Mouse (Mus musculus) G1E (cell line): ENCODE results near the gene 4930451I11Rik. TPM values are rescaled to one million over a fixed set of nuclear protein-coding genes. Genes with fewer than 3 reads are reported as not detected.
A peak's percentile ranks its signal among the peaks of the same experiment; 100 is the strongest.

Source experiments
- ATAC-seq: 2 replicates; pipeline ENCODE4 v1.8.0; 2016; ENCODE audit warnings: mild to moderate bottlenecking; ENCODE audit not compliant: insufficient number of reproducible peaks, poor library complexity, low FRiP score, severe bottlenecking; ENCODE audit errors: extremely low read depth
- DNase-seq: peaks from one replicate; pipeline ENCODE4 v3.0.0; 2012; ENCODE audit warnings: low spot score
- H3K27me3 ChIP-seq: 2 replicates; pipeline ENCODE4 v1.6.1; 2012; ENCODE audit warnings: mild to moderate bottlenecking, low read length, inconsistent platforms; ENCODE audit not compliant: insufficient read depth
- H3K36me3 ChIP-seq: replicated peaks from 2 replicates; pipeline ENCODE3; 2012; ENCODE audit warnings: mild to moderate bottlenecking, inconsistent platforms
- H3K4me1 ChIP-seq: 2 replicates; pipeline ENCODE4 v1.6.1; 2012; ENCODE audit warnings: low read depth, low read length, inconsistent platforms, mixed read lengths; ENCODE audit not compliant: insufficient read depth
- H3K4me3 ChIP-seq: 2 replicates; pipeline ENCODE4 v1.5.1; 2012; ENCODE audit warnings: low read depth, mild to moderate bottlenecking, inconsistent platforms, low read length, moderate library complexity, mixed read lengths
- H3K9me3 ChIP-seq: replicated peaks from 2 replicates; pipeline ENCODE4 v1.6.1; 2012; ENCODE audit warnings: inconsistent platforms
- CTCF ChIP-seq: IDR thresholded peaks from 2 replicates; pipeline ENCODE4 v1.5.1; 2012; ENCODE audit warnings: low read depth, low read length, inconsistent platforms, mixed read lengths
- GATA1 ChIP-seq: IDR thresholded peaks from 2 replicates; pipeline ENCODE4 v1.6.1; 2012; ENCODE audit warnings: borderline replicate concordance, low read length, inconsistent platforms, mixed read lengths
- GATA2 ChIP-seq: IDR thresholded peaks from 2 replicates; pipeline ENCODE4 v1.6.1; 2012; ENCODE audit warnings: low read depth, low read length, inconsistent platforms, borderline replicate concordance
- POLR2AphosphoS5 ChIP-seq: IDR thresholded peaks from 2 replicates; pipeline ENCODE4 v1.6.1; 2012; ENCODE audit warnings: low read depth, low read length, inconsistent platforms; ENCODE audit not compliant: insufficient replicate concordance
- TAL1 ChIP-seq: conservative IDR thresholded peaks from 2 replicates; pipeline ENCODE4 v1.6.1; 2012; ENCODE audit warnings: low read depth, low read length, inconsistent platforms, mixed read lengths
- polyA plus RNA-seq: library from polyadenylated mRNA; stranded (reverse); fragments of >175 nt; gene quantifications from 2 replicates; pipeline ENCODE4 v1.2.3, GENCODE M21; 2012
- total RNA-seq, 2 experiments: library from RNA; stranded (forward) in 1 of 2; stranded (reverse) in 1 of 2; fragments of 200-1000 nt in 1 of 2; fragments of >200 nt in 1 of 2; fragmentation: Nextera tagmentation in 1 of 2; gene quantifications; 2 replicates each; pipeline ENCODE4 v1.2.3; 2014 to 2017

Gene 4930451I11Rik
- total and polyA plus RNA-seq, 3 experiments = not detected

- ATAC-seq (no peak), DNase-seq (no peak)
- no peak overlapping the region for H3K4me3 ChIP-seq
- TF ChIP-seq GATA2 = no peak
- no peak for TF ChIP-seq GATA1
- no peak for TF ChIP-seq TAL1
- TF ChIP-seq CTCF = no peak
- no peak for TF ChIP-seq POLR2AphosphoS5
- H3K27me3 ChIP-seq = peaks cover 76% of the 10 kb centered on the region
- peaks cover 5% of the 10 kb centered on the region for H3K9me3 ChIP-seq
- peaks cover 13% of the 10 kb centered on the region for H3K4me1 ChIP-seq
- peaks cover 4% of the 10 kb centered on the region for H3K36me3 ChIP-seq
These were observed 14.1 kb upstream of the 4930451I11Rik start for GRCm38 (mm10) chr7:126845516-126845915.

GRCm38 (mm10) chr7:126843276-126843675, 11.8 kb upstream of the 4930451I11Rik start:
- TF ChIP-seq GATA2 = no peak
- TF ChIP-seq CTCF = no peak
- TF ChIP-seq TAL1 = no peak
- no peak for TF ChIP-seq GATA1
- no peak for TF ChIP-seq POLR2AphosphoS5
- Histone ChIP-seq H3K4me3 (no peak overlapping the region), H3K36me3 (no peaks in the 10 kb centered on the region), H3K27me3 (peaks cover 55% of the 10 kb centered on the region), H3K4me1 (peaks cover 11% of the 10 kb centered on the region), H3K9me3 (peaks cover 5% of the 10 kb centered on the region)
- ATAC-seq (no peak), DNase-seq (no peak)

GRCm38 (mm10) chr7:126833294-126833693, 1.9 kb upstream of the 4930451I11Rik start:
- TF ChIP-seq GATA1 (no peak), POLR2AphosphoS5 (no peak), GATA2 (no peak), CTCF (no peak), TAL1 (no peak)
- DNase-seq (no peak), ATAC-seq (no peak)
- peaks cover 60% of the 10 kb centered on the region for H3K27me3 ChIP-seq
- H3K4me3 ChIP-seq = no peak overlapping the region
- no peaks in the 10 kb centered on the region for H3K36me3 ChIP-seq
- peaks cover 14% of the 10 kb centered on the region for H3K4me1 ChIP-seq
- H3K9me3 ChIP-seq = no peaks in the 10 kb centered on the region

- Histone ChIP-seq H3K4me1 (peaks cover 14% of the 10 kb centered on the region), H3K4me3 (peak overlapping the region; percentile 1; the same call in 1 of the 2 replicates), H3K9me3 (no peaks in the 10 kb centered on the region), H3K27me3 (peaks cover 63% of the 10 kb centered on the region), H3K36me3 (no peaks in the 10 kb centered on the region)
- ATAC-seq (peak; percentile 57; the same call in 1 of the 2 replicates), DNase-seq (peak; percentile 61)
- TF ChIP-seq TAL1 (no peak), POLR2AphosphoS5 (no peak), GATA1 (no peak), CTCF (peak; percentile 46; the same call in 1 of the 2 replicates), GATA2 (no peak)
These were observed 678 bp upstream of the 4930451I11Rik start for GRCm38 (mm10) chr7:126832036-126832598.

DNA sequence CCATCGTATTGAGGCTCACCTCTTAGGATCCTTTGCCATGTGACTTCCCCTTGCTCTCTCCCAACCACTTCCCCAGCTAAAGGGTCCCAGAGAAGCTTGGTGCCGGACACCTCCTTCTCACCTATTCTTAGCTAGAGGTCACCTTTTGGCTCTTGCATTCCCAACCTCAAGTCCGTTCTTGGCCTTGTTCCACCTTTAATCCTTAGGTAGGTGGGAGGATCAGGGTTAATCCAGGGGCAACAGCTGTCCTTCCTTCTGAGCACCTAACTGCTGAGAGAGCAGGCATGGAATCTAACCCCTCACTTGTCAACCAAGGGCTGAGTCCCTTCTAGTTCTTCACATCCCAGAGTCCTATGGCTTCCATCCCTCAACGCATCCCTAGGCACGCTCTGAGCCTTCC, 5.5 kb downstream of the 4930451I11Rik start:
- Histone ChIP-seq H3K9me3 (no peaks in the 10 kb centered on the region), H3K4me3 (no peak overlapping the region), H3K4me1 (peaks cover 13% of the 10 kb centered on the region), H3K36me3 (no peaks in the 10 kb centered on the region), H3K27me3 (peaks cover 45% of the 10 kb centered on the region)
- no peak for TF ChIP-seq GATA2
- TF ChIP-seq CTCF = no peak
- TF ChIP-seq GATA1 = no peak
- TF ChIP-seq TAL1 = no peak
- TF ChIP-seq POLR2AphosphoS5 = no peak
- DNase-seq = no peak
- no peak for ATAC-seq

GRCm38 (mm10) chr7:126825403-126825802, 6.0 kb downstream of the 4930451I11Rik start:
- H3K36me3 ChIP-seq = no peaks in the 10 kb centered on the region
- H3K4me1 ChIP-seq = peaks cover 13% of the 10 kb centered on the region
- ATAC-seq (no peak), DNase-seq (peak; percentile 59)
- TF ChIP-seq TAL1 (no peak), CTCF (no peak), POLR2AphosphoS5 (no peak)
- H3K4me3 ChIP-seq = no peak overlapping the region
- H3K9me3 ChIP-seq = no peaks in the 10 kb centered on the region
- H3K27me3 ChIP-seq = peaks cover 43% of the 10 kb centered on the region

DNA sequence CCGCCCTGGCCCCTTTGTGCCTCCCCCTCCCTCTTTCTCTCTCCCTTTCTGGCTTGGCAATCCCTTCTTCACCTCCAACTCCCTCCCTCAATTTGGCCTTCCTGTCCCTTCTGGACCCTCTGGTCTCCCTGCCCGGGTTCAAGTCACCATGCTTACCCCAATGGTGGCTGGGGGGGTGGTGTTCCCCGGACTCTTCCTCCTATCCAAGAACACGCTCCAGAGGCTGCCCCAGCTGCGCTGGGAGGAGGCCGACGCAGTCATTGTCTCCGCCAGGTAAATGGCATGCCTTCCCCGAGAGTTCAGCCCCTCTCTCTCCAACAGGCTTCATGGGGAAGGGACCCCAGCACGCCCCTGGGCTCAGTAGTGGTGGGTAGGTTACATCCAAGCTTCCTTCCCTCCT, 7.5 kb downstream of the 4930451I11Rik start:
- no peak overlapping the region for H3K4me3 ChIP-seq
- H3K4me1 ChIP-seq = peaks cover 8% of the 10 kb centered on the region
- TF ChIP-seq GATA1 (no peak), GATA2 (no peak)
- H3K36me3 ChIP-seq = no peaks in the 10 kb centered on the region
- ATAC-seq (no peak), DNase-seq (no peak)
- peaks cover 39% of the 10 kb centered on the region for H3K27me3 ChIP-seq
- H3K9me3 ChIP-seq = no peaks in the 10 kb centered on the region
